Mouse (Mus musculus): ENCODE results near the gene Rpl10a. TPM values are rescaled to one million over a fixed set of nuclear protein-coding genes. Genes with fewer than 3 reads are reported as not detected.

Gene Rpl10a
- total and polyA plus RNA-seq, 3 experiments: 2,044 to 2,803 TPM; not detected in 1

DNA sequence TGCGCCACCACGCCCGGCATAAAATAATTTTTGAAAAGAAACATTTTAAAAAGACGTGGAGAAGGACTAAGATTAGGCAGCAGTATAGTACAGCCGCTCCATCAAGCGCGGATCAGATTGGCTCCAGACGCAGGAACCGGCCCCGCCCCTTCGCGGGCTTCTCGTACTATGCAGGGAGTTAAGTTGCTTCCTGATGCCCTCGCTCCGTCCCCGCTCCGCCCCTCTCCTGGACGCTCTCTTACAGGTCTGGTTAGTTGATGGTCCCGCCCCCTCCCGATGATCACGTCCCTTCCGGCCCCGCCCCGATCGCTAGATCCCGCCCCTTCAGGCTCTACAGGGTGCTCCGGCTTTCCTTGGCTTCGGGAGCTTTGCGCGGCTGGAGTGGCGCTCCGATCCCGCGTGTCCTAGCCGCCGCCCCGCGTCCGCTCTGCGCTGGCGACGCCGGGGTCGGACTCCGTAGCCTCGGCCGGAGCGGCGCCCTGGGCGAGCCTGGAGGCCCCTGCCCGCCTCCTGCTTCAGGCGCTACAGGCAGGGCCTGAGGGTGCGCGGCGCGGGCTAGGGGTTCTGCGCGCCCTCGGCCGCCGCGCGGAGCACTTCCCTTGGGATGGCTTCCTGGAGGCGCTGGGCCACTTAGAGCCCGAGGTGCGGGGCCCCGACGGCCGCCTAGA is 14.9 kb upstream of the Rpl10a start, which contains the start of gene Fance:
Gene Fance, plus strand, starts transcription at position 308 of the 668 bp plus-strand sequence.
- Histone ChIP-seq H3K4me1 (ENCODE audit: control insufficient read depth in 1 of 2, insufficient read depth in 2 of 2, low read length in 2 of 2) (peaks cover 8 to 25% of the 10 kb centered on the region in 2 experiments; a peak in 3 of 4 replicates), H3K4me3 (ENCODE audit: control insufficient read depth in 1 of 2, insufficient read depth in 1 of 2, low read depth in 2 of 2, low read length in 2 of 2) (peak within 1 kb of the TSS; percentile 94 to 97), H3K79me2 (ENCODE audit: control insufficient read depth, insufficient read depth, low read length, poor library complexity) (peaks cover 17% of the 10 kb centered on the region), H3K36me3 (ENCODE audit: control insufficient read depth in 1 of 2, insufficient read depth in 2 of 2, low read length in 2 of 2) (peaks cover 2 to 23% of the 10 kb centered on the region in 2 experiments; a peak in 3 of 4 replicates), H3K27me3 (ENCODE audit: control insufficient read depth in 1 of 2, insufficient read depth in 2 of 2, low read length in 2 of 2) (no peaks in the 10 kb centered on the region), H3K9me3 (replicated peaks; ENCODE audit: insufficient read depth, low read length) (no peaks in the 10 kb centered on the region), H3K9ac (ENCODE audit: control insufficient read depth, low read depth, low read length, poor library complexity, severe bottlenecking) (peak within 1 kb of the TSS; percentile 99), H3K27ac (ENCODE audit: control insufficient read depth, low read depth, low read length) (peak within 1 kb of the TSS; percentile 93)
- peak; percentile 100 for DNase-seq (ENCODE audit: low read depth, low spot score)
- TF ChIP-seq JUND (IDR thresholded peaks at IDR 0.05; ENCODE audit: low read depth, low read length) (no peak), ZMIZ1 (IDR thresholded peaks at IDR 0.05; ENCODE audit: low read depth, low read length) (peak; percentile 81), SIN3A (IDR thresholded peaks at IDR 0.05; ENCODE audit: low read length) (peak; percentile 78), TCF12 (IDR thresholded peaks at IDR 0.05; ENCODE audit: low read depth, low read length) (0 out of 2 replicates have a peak, but pooled peaks have one; percentile 51), BHLHE40 (IDR thresholded peaks at IDR 0.05; ENCODE audit: borderline replicate concordance, low read depth, low read length) (no peak), HCFC1 (IDR thresholded peaks at IDR 0.05; ENCODE audit: low read depth, low read length) (peak; percentile 75), NELFE (IDR thresholded peaks at IDR 0.05; ENCODE audit: low read depth, low read length) (peak; percentile 92), ZKSCAN1 (IDR thresholded peaks at IDR 0.05; ENCODE audit: low read depth, low read length) (no peak), TBP (IDR thresholded peaks at IDR 0.05; ENCODE audit: low read depth, low read length) (peak; percentile 97), GABPA (IDR thresholded peaks at IDR 0.05; ENCODE audit: low read depth, low read length) (no peak), RCOR1 (IDR thresholded peaks at IDR 0.05; ENCODE audit: low read depth, low read length) (no peak), ELF1 (IDR thresholded peaks at IDR 0.05; ENCODE audit: low read depth, low read length) (peak; percentile 82), ETS1 (IDR thresholded peaks at IDR 0.05; ENCODE audit: low read depth, low read length) (0 out of 2 replicates have a peak, but pooled peaks have one; percentile 31), USF1 (IDR thresholded peaks at IDR 0.05; ENCODE audit: low read depth, low read length) (peak; percentile 16; the same call in 1 of the 2 replicates), ZNF384 (IDR thresholded peaks at IDR 0.05; ENCODE audit: low read depth, low read length) (peak; percentile 34; the same call in 1 of the 2 replicates), MXI1 (IDR thresholded peaks at IDR 0.05; ENCODE audit: low read depth, low read length) (peak; percentile 35), ZC3H11A (IDR thresholded peaks at IDR 0.05; ENCODE audit: low read depth, low read length) (no peak), NRF1 (IDR thresholded peaks at IDR 0.05; ENCODE audit: insufficient read depth, low read depth, low read length, poor library complexity, severe bottlenecking) (0 out of 2 replicates have a peak, but pooled peaks have one; percentile 7), MAZ (IDR thresholded peaks at IDR 0.05; ENCODE audit: low read depth, low read length) (no peak; the same call in 1 of the 2 replicates), POLR2A (IDR thresholded peaks at IDR 0.05; ENCODE audit: control insufficient read depth in 1 of 2, insufficient read depth in 1 of 2, low read depth in 1 of 2, low read length in 2 of 2, poor library complexity in 1 of 2) (peak; percentile 7 to 76; a peak in 2 of 4 replicates), USF2 (IDR thresholded peaks at IDR 0.05; ENCODE audit: borderline replicate concordance in 1 of 2, insufficient read depth in 1 of 2, low read depth in 1 of 2, low read length in 2 of 2) (no peak)
